Mouse (Mus musculus) liver, adult 2 months (tissue): ENCODE measurements around the gene C2cd3.

ENCODE experiments used
- CTCF ChIP-seq: fragments of 200-500 bp; IDR thresholded peaks from 2 replicates; pipeline ENCODE4 v1.5.1; 2011; ENCODE audit warnings: low read depth, low read length, control low read depth
- POLR2A ChIP-seq: fragments of 200-500 bp; IDR thresholded peaks from 2 replicates; pipeline ENCODE4 v1.6.1; 2011; ENCODE audit warnings: low read length, control low read depth; ENCODE audit not compliant: insufficient read depth; ENCODE audit errors: extremely low read depth

DNA sequence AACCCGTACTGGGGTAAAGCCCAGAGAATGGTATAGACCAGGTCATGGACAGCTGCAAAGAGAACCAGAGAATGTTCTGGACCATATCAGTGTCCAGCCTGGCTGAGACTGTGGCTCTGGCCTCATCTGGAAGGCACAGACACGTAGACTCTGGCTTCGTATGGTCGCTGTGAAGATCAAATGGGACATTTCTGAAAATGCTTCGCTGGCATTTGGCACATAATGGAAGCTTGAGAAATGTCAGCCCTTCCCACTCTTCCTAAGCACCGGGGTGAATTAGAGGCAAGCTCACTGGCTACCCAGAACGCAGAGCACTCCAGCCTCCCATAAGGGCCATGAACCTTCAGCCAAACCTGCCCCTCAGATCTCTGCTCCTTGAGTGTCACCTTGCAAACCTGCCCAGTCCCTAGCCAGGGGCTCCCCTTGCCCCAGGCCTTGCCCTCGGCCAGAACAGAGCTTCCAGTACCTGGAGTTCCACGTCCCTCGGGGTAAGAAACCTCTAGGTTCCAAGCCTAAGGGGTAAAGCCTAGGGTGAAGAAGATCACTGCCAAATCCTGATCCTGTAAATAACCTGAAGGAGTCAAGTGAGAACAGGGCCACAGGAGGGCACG, 98.9 kb downstream of the C2cd3 start:
- TF ChIP-seq POLR2A (no peak), CTCF (no peak)
